Mouse (Mus musculus) testis, postnatal 10 days (tissue): ENCODE results near the gene Haus8.
"Not testable (repeated sequence)": the region's sequence is repeated elsewhere in the genome, so short reads cannot be mapped to it uniquely, and the experiment has no call there.

Source experiments
- DNase-seq: peaks from one replicate; pipeline ENCODE4 v3.0.0; 2021; ENCODE audit warnings: low spot score

Haus8 gene

GRCm38 (mm10) chr8:71272286-71273150, at the start of gene Haus8, which contains the start of gene Myo9b:
TSS of gene Haus8 (minus strand) at chr8:71272934.
TSS of gene Myo9b (plus strand) at chr8:71272714.
- peak; percentile 98 for DNase-seq

- not testable (repeated sequence) for DNase-seq
These were observed 47.0 kb upstream of the Haus8 start for GRCm38 (mm10) chr8:71319760-71320159.

DNA sequence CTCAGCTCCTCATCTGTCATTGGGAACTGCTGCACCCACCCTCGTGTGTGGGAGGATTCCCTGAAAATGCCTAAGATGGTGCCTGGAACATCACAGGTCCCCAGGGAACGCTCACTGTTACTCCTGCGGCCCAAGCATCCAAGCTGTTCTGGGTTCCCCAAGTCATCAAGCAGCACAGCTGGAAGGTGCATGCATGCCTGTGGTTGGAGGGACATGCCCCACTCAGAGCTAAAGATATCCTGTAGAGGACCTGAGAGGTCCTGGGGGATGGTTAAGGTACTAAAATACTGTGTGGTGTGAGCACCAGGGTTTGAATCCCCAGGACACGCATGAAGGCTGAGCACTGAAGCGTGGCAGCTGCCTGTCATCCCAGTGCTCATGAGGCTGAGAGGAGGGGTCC, 45.9 kb upstream of the Haus8 start:
- DNase-seq: not testable (repeated sequence)

GRCm38 (mm10) chr8:71316486-71317031, 43.8 kb upstream of the Haus8 start:
- DNase-seq: no peak

DNA sequence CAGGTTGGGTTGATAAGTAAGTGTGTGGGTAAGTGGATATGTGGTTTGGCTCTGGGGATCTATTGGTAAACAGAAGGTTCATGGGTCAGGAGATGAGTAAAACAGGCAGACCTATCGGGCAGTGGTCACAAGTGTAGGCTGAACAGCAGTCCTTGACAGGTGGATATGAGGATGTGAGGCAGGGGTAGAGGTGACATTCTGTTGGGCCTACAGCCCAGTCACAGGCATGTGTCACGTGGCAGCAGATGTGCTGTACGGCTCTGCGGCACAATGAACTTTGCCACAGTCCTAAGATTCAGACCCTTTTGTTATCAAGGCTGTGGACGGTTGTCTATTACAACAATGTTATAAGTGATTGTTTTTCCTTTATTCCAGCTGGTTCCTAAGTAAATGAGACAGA, 43.2 kb upstream of the Haus8 start:
- no peak for DNase-seq

DNA sequence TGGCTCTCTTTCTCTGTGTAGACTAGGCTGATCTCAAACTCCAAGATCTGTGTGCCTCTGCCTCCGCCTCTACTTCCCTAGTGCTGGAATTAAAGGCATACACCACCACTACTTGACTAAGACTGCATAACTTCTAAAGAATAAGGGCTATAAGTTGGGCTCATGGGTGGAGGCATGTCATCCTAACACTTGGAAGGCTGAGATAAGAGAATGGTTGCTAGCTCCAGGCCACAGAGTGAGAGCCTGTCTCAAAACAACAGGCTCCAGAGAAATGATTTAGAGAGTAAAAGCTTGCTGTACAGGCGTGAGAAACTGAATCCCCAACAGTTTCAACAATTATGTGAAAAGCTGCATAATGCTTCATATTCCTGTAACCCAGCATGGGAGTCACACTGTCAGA, 41.2 kb upstream of the Haus8 start:
- no peak for DNase-seq

DNA sequence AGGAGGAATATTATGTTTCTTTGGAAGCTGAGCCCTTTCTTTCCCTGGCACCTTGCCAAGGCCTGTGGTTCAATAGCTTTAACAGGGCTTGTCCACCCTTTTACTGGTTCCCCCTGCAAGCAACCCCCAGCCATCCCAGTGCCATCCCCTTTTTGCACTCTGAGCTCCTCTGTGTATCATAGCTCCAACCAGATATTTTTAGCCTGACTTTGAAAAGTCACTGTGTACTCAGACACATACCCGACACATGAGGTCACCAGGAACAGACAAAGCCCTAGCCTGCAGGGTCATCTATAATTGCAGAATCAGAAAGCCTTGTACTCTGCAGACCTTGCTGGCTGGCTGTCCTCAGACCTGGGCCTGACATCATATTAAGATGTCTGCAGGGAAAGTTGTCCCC, 40.0 kb upstream of the Haus8 start:
- DNase-seq: peak; percentile 72

- DNase-seq: no peak
These were observed 37.7 kb upstream of the Haus8 start for GRCm38 (mm10) chr8:71310446-71310845.

GRCm38 (mm10) chr8:71307913-71308312, 35.2 kb upstream of the Haus8 start:
- DNase-seq: no peak

GRCm38 (mm10) chr8:71307371-71307770, 34.6 kb upstream of the Haus8 start:
- no peak for DNase-seq

GRCm38 (mm10) chr8:71305988-71306387, 33.3 kb upstream of the Haus8 start:
- DNase-seq: no peak

DNA sequence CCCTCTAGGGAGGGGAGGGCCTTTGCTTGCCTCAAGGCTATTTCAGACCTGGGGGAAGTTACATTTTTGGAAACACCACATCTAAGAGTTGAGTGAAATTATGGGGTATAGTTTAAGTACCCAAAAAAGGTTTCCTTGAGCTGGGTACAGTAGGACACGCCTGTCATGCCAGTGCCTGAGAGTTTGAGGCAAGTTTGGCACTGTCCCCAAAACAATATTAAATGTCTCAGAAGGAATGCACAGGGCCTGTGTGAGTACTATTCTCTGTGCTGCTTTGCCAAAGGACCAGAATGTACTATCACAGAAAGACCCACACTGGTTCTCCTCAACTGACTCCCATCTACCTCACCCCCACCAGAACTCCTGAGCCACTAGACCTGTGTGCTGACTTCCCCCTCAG, 30.9 kb upstream of the Haus8 start:
- DNase-seq: no peak

GRCm38 (mm10) chr8:71302788-71303187, 30.1 kb upstream of the Haus8 start:
- DNase-seq: no peak

DNA sequence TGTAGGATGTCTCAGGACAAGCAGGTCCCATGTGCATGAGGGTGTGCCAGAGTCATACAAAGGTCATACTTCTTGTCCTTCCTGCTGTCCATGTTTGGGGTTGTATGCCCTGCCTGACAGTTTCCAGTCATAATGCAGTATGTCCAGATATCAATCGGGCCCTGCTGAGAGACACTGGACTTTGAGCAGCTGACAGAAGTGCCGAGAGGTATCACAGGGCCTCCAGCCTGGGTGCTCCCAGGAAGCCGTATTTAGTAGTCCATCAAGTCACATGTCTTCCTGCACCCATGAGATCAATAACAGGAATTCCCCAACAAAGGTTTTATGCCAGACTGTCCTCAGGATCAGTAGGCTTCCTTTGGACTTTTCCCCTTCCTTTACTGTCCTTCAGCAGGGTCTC, 27.0 kb upstream of the Haus8 start:
- no peak for DNase-seq

- DNase-seq: no peak
These were observed 24.7 kb upstream of the Haus8 start for GRCm38 (mm10) chr8:71297439-71297838.

DNA sequence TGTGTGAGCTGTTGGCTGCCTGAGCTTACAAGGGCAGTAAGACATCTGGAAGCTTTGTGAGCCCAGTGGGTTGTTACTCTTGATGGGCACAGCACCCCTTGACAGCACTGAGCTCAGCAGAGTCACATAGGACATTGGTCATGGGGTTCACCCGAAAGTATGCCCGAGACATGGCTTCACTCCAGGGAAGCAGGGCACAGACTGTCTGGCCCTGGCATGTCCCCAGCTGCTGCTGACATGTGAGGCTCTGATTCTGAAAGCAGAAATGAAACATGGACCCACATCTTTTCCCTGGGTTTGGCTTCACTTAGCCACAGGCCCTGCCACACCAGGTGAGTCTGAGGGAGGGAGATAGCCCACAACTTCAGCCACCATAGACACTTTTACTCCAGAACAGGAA, 24.1 kb upstream of the Haus8 start:
- no peak for DNase-seq

DNA sequence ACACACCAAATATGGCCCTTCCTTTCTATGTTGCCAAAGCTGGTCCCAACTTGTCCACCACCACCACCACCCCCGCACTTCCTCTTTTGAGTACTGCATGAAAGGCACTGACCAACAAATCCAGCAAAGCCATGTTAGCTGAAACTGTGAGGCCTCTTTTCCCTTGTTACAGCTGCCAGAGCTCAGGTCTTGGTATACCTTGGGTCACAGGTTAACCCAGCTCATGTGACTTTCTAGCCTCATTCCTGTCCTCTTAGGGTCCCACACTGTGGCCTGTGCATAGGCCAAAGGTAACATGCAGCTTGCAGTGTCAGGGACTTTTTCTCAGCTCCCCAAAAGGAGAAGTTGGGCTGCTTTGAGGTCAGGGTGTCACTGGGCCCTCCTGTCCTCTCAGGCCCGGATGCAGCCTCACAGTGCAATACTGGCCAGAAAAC, 23.5 kb upstream of the Haus8 start:
- DNase-seq: no peak

DNA sequence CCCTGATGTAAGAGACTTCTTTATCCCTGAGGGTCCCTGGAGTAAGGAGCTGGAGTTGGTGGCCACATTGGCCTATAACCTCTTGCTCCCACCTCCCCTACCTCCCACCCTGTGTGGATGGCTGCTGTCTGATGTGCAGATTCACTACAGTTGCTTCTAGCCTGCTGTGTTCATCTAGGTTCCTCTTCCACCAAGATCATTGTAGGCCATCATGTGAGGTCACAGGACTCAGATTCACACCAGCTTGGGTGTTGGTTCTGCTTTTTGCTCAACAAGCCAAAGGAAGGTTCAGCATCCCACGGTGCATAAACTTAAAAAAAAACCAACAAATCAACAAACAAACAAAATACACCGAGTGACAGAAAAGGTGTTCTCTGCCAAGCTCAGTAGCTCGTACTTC, 21.2 kb upstream of the Haus8 start:
- not testable (repeated sequence) for DNase-seq

DNA sequence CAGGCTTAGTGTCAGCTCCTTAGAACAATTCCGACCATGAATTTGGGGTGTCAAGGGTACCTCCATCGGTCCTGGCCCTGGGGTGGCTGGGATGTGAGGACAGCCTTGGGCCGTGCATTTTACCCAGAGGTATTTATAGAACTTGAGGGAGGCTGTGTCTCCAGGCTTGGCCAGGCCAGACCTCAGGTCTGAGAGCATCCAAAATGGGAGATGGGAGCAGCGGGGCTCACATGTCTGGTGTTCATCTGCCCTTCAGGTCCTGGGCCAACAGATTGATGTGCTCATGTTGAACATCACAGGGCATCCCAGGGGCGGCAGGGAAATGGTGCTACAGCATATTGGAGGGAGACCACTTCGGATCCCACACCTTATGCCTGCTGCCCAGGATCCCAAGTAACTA, 18.6 kb upstream of the Haus8 start:
- no peak for DNase-seq

- DNase-seq: no peak
These were observed 18.2 kb upstream of the Haus8 start for GRCm38 (mm10) chr8:71290911-71291310.

DNA sequence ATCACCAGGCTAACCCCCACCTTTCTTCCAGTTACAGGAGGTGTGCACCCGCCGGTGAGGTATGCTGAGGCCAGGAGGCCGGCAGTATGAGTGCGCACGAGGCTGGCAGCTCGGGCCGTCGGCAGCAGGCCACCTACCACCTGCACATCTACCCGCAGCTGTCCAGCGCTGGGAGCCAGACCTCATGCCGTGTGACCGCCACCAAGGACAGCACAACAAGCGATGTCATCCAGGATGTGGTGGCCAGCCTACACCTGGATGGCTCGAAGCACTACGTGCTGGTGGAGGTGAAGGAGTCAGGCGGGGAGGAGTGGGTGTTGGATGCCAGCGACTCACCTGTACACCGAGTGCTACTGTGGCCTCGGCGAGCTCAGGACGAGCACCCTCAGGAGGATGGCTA, 17.5 kb upstream of the Haus8 start:
- no peak for DNase-seq

- no peak for DNase-seq
These were observed 16.4 kb upstream of the Haus8 start for GRCm38 (mm10) chr8:71289098-71289497.

- DNase-seq: no peak
These were observed 15.8 kb upstream of the Haus8 start for GRCm38 (mm10) chr8:71288441-71288949.
